Mouse (Mus musculus) skeletal muscle tissue, postnatal 0 days (tissue): ENCODE data around the gene Rsph10b. TPM values are rescaled to one million over a fixed set of nuclear protein-coding genes. Genes with fewer than 3 reads are reported as not detected.

Source experiments
- polyA plus RNA-seq: library from polyadenylated mRNA; unstranded; fragments of >200 nt; fragmentation: Nextera tagmentation; extraction: Ambion mirVana; gene quantifications from 2 replicates; pipeline ENCODE4 v1.2.1, GENCODE M21; 2015

Gene Rsph10b
- 3.8 and 4.4 TPM in 2 replicates for polyA plus RNA-seq

DNA sequence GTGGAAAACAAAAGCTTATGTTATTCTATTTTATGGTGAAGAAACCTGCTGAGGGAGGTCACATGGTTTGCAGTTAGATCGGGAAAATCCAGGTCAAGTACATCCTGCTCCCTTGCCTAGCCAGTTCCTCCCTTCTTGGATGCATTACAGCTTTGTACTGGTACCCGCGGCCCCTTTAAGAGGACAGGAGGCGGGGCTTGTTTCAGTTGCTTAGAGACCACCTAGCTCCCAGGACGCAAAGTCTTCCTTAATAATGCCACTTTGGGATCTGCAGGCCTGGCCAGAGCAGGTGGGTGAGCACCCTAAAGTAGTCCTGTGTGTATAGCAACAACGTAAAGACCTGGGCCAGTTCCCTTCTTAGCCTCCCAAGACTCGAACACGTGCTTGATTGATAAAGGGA lies at the start of gene Rsph10b:
TSS of gene Rsph10b (plus strand) at position 205 of the 400 bp plus-strand sequence.

DNA sequence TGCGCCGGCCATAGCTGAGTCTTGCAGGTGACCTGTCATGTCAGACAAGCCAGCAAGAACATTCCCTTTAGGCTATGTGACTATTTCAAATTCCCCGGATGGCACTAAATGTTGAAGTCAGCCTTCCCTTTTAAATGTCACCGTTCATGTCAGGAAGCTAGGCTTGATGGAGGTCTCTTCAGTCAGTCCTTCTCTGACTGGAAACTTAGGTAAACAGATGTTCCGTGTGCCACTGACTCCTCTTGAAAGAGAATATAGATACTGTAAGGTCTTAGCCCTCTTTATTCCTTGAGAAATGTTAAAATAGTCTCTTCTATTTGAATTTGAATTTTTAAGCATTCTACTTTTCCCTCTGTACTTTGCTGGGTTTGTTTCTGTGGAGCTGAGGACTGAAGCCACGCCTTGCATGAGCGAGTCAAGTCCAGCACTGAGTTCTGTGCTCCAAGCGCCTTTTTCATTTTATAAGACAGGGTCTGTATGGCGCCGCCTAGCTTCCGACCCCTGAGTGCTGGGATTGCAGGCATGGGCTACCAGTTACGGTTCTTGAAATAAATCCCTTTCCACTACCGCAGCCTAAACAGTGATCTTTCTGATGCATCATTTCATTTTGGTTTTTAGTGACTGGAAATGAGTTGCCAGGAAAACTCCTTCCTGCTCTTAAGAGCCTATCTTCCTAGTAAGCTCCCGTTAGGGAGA lies 35.1 kb upstream of the Rsph10b start, which contains the start of gene Ankrd61:
TSS of gene Ankrd61 (minus strand) at position 51 of the 696 bp plus-strand sequence.

DNA sequence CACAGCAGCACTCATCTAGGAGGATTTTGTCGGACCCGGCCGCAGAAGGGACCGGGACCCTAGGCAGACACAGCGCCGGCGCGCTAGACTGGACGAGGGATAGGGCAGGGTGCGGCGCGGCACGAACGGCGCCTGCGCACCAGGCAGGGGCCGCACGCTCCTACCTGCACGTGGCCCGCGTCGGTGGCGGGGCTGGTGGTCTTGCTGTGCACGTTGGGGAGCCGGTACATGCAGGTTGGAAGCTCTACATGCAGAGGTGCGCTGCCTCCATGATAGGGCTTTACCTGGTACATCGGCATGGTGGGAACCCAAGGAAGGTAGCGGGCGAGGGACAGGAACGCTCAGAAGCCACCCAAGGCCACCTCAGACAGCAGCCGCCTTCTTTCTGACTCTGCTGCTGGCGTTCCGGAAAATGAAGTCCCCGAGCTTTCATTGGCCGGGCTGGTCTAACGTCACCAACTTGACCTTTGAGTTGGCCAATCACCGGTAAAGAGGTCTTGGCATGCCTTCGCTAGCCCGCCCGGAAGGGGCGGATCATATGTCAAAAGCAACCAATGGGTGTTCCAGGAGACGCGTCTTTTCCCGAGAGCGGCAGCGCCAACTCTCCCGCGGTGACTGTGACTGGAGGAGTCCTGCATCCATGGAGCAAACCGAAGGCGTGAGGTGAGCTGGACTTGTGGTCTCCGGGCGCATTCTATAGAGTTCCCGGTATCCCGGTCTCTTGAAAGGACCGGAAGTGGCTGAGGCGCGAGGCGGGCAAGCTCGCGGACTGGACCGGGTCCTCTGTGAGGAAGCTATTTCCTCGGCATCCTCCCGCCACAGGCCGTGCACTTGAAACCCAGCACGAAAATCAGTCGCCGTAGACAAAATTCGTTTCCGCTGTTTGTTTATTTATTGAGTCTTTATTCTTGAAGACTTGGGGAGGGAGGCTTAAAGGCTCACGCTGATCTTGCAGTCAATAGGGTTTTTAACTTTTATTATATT lies 23.1 kb upstream of the Rsph10b start, which contains the start of the genes Aimp2 and Pms2:
TSS of gene Aimp2 (minus strand) at position 431 of the 984 bp plus-strand sequence.
TSS of gene Pms2 (plus strand) at position 548 of the 984 bp plus-strand sequence.

DNA sequence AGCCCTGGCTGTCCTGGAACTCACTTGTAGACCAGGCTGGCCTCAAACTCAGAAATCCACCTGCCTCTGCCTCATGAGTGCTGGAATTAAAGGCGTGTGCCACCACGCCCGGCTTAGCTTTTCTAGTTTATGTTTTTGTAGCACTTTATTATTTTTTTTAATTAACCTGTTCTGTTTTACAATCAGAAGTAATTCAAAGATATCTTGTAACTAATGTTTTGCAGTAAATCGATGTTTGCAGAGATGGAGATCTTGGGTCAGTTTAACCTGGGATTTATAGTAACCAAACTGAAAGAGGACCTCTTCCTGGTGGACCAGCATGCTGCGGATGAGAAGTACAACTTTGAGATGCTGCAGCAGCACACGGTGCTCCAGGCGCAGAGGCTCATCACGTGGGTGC lies 5.0 kb upstream of the Rsph10b start, which contains the start of gene Gm42421:
TSS of gene Gm42421 (plus strand) at position 301 of the 400 bp plus-strand sequence.

DNA sequence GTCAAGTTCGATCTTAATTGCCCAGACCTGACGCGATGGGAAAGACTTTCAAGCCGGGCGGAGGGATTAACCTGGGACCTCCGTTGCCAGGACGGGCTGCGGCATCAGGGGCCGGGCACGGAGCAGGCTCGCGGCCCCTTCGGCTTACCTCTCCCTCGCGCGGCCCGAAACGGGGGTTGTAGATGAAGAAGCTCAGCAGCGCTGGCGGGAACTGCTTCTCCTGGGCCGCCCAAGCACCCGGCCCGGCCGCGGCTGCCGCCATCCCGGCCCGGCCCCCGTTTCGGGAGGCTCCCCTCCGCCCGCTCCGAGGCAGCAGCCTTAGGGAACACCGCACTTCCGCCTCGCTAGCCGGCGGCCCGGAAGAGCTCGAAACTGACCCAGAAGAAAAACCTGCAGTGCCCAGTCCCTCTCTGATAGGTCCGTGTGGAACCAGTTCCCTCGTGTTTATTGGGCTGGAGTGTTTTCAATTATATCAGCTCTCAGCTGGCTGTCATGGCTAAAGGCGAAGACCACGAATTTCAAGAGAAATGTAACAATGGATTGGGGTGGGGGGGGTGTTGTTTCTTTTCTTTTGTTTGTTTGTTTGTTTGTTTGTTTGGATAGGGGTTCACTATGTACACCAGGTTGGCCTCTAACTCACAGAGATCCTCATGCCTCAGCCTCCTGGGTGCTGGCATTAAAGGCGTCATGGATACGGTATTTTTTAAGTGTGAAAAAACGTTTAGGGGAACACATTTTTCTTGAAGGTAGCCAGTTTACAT lies 81.9 kb downstream of the Rsph10b start, which contains the start of gene Ccz1:
TSS of gene Ccz1 (minus strand) at position 327 of the 761 bp plus-strand sequence.

DNA sequence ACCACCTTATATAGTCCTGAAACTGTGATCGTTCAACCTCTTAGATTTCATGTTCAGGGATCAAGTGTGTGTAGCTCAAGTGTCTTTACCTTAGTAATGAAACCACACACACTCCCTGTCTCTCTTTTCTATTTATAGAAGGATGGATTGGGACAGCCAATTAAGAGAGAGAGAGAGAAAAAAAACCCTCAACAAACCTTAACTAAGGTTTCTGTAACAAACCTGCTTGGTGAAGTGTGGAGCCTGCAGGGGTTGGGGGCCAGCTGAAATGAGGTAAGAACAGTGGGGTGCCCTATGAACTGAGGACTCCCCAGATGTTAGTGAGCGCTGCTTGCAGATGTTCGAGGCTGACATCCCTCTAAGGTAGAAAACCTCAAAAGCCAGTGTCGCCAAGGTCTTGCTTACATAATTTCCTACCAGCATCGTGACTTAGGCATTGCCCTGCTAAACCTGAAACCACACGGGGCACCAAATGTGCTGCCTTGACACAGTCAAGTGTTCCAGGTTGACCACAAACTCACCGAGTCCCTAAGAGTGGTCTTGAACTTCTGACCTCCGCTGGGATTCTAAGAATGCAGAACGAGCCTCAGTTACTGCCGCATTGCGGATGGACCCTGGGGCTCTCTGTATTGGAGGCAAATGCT lies 93.9 kb downstream of the Rsph10b start, which contains the start of gene Ocm:
TSS of gene Ocm (minus strand) at position 51 of the 644 bp plus-strand sequence.

Other genes starting within 250 kb of the Rsph10b start
- 4.6 TPM in 2 replicates for gene Usp42, start 200.8 kb upstream of the Rsph10b start, polyA plus RNA-seq
- 24.7 and 25.6 TPM in 2 replicates for gene Eif2ak1, start 115.2 kb upstream of the Rsph10b start, polyA plus RNA-seq
- not detected in 2 replicates for gene Ankrd61, start 35.4 kb upstream of the Rsph10b start, polyA plus RNA-seq
- gene Aimp2, start 23.2 kb upstream of the Rsph10b start, polyA plus RNA-seq = 124 and 129 TPM in 2 replicates
- 9.3 and 9.5 TPM in 2 replicates for gene Pms2, start 23.1 kb upstream of the Rsph10b start, polyA plus RNA-seq
- gene Gm42421, start 4.9 kb upstream of the Rsph10b start, polyA plus RNA-seq = 0.37 TPM in 1 of 2 replicates, not detected in the other
- gene Ccz1, start 81.8 kb downstream of the Rsph10b start, polyA plus RNA-seq = 45.2 and 50.5 TPM in 2 replicates
- gene Ocm, start 93.6 kb downstream of the Rsph10b start, polyA plus RNA-seq = 1.6 and 3.6 TPM in 2 replicates
- gene Lmtk2, start 167.4 kb downstream of the Rsph10b start, polyA plus RNA-seq = 1.6 TPM in 2 replicates